Mouse (Mus musculus) gastrocnemius, adult 18-20 months (tissue): ENCODE results near the gene Msto1. TPM values are rescaled to one million over a fixed set of nuclear protein-coding genes. Genes with fewer than 3 reads are reported as not detected.
"Not testable (repeated sequence)": the region's sequence is repeated elsewhere in the genome, so short reads cannot be mapped to it uniquely, and the experiment has no call there.

Source experiments
- DNase-seq: peaks from one replicate; pipeline ENCODE4 v3.0.0; 2021; ENCODE audit warnings: low spot score
- total RNA-seq, 2 experiments: library from RNA; stranded (reverse); gene quantifications; 2 replicates each; pipeline ENCODE4 v1.2.3; 2021

Gene Msto1
- total RNA-seq, 2 experiments from 2014 or later, result 6.7 to 8.4 TPM

DNA sequence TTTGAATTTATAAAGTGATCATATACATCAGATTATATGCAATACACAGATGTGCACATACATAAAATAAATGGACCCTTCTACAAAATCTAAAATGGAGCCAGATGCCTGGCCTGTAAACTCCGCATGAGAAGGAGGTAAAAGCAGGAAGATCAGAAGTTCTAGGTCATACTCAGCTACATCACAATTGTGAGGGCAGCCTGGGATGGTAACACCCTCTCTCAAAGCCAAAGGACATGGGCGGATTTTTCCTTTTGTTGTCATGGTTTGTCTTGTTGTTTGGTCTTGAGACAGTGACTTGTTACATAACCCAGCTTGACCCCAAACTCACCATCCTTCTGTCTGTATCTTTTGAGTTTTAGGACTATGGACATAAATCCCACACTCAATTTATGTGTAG, 8.1 kb downstream of the Msto1 start:
- no peak for DNase-seq

DNA sequence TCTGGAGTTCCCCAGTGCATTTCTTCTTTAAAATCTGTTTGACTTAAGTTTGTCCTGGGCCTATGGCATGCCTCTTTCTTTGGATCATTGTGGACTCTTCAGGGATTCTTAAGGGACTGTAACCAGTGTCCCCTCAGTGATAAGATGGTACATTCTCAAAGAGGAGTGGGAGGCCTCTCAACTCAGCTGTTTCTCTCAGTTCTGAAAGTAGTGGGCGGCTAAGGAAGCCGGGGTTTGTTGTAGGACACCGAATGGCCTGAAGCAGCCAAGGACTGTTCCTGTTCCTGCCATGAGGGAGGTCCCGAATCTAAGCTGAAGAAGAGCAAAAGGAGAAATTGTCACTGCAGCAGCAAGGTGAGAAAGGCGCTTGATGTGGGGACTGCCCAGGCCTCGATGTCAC, 8.6 kb downstream of the Msto1 start:
- no peak for DNase-seq

DNA sequence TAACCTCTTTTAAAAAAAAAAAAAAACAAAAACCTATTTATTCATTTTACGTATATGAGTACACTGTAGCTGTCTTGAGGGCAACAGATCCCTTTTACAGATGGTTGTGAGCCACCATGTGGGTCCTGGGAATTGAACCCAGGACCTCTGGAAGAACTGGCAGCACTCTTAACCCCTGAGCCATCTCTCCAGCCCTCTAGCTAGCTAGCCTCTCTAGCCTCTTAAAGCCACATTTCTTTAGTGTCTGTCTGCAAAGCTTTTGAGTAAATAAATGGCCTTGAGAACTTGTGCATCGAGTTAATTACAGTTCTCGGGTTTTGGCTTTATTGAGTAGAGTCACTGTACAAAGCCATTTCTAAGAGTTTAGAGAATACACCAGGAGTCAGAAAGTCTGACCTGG, 9.0 kb downstream of the Msto1 start:
- no peak for DNase-seq

DNA sequence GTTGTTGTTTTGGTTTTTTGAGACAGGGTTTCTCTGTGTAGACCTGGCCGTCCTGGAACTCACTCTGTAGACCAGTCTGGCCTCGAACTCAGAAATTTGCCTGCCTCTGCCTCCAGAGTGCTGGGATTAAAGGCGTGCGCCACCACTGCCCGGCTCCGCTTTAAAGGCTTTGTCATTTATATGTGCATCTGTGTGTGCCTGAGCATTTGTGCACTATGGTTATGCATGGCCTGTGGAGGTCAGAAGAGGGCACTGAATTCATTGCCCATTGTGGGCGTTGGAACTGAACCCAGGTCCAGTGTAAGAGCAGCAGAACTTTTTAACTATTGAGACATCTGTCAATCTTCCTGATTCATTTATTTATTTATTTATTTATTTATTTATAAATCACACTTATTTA, 20.8 kb downstream of the Msto1 start:
- DNase-seq, result not testable (repeated sequence)

DNA sequence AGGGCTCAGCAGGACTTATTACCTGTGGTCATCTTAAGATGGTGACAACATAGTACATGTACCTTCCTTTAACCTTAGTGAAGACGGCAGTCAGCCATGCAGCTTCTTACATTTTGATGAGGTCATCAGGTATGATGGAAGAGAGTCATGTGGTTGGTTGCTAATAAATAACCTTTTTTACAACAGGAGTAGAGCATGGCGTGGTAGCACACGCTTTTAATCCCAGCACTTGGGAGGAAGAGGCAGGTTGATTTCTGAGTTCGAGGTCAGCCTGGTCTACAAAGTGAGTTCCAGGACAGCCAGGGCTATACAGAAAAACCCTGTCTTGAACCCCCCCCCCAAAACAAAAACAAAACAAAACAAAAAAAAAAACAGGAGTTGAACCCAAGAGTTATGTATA, 31.3 kb downstream of the Msto1 start:
- not testable (repeated sequence) for DNase-seq

DNA sequence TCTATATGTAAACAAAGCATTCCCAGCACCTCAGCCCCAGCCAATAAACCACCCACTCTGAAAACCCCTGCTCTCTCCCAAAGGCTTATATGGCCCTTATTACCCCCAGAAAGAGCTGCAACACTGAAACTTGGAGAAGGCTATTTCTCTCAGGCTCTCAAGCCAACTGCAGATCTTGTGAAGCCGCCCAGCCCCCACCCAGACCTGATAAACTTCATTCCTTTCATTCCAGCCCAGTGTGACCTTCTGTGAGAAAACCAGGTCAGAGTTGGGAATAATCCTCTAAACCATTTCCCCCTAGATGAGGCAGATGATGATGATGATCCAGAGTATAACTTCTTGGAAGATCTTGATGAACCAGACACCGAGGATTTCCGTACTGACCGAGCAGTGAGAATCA, 45.4 kb downstream of the Msto1 start:
- not testable (repeated sequence) for DNase-seq

DNA sequence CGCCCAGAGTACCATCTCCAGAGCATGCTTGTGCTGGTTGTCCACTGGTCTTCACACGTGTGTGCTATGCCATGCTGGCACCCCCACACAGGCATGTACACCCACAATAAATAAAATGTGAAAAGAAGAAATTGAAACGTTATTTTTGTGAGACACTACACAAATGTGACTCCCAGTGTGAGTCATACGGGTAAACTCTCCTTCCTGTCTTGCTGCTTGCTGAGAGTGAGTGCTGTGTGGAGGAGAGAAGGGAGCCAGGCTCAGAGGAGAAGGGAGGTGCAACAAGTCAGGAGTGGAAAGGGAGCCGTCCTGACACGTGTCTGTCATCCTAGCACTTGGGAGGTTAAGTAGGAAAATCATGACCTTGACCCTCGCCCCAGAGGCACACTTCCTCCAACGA, 46.6 kb downstream of the Msto1 start:
- DNase-seq, result not testable (repeated sequence)

DNA sequence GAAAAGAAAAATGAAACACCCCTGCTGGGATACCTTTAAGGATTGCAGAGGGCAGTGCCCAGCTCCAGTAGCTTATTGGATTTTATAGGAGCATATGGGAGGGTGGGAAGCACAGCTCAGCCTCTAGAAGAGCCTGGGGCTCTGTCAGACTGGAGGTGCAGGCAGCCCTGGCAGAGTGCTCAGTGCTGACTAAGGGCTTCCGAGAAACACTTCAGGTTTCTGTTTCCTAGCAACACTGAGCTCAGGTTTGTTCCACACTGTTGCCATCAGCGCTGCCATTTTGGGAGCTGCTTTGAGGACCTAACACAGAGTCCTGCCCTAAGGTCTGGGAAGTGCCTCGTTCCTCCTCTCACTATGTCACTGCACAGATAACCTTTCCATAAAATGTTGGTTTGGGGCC, 47.1 kb downstream of the Msto1 start:
- not testable (repeated sequence) for DNase-seq

DNA sequence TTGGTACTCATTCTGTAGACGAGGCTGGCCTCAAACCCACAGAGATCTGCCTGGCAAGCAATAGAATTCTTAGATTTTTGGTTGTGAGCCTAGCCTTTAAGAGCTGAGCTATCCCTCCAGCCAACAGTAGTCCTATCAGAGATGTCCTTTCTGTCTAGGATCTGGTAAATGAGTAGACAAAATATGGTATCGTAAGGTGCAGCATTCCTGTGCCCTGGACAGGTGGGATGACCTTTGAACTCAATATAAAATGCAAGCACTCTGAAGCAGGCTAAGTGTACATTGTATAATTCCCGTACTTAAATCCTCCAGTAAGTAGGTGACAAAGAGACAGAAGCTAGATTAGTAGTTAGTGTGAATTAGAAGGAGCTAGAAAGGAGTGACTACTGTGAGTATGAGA, 51.7 kb downstream of the Msto1 start:
- DNase-seq, result no peak

DNA sequence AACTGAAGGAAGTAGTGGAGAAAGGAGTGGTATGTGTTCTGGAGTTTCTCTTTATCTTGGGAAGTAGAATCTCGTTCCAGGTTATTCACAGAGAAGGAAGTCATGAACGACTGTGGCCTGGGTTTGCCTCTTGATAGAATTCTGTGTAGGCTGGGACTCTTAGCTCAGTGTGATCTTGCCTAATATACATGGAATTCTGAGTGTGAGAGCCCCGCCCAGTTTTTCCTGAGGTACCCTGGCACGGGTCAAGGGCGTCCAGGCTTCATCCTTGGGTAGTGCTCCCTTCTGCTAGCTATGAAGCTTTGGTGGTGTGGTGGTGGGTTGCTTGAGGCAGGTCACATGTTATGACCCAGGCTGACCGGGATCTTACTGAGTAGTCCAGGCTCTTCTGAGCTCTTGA, 58.0 kb downstream of the Msto1 start:
- no peak for DNase-seq

Other genes with a start within 250 kb of the Msto1 start
- 10 to 100 TPM; 18.7 to 23.4 TPM for gene Khdc4, start 228.2 kb downstream of the Msto1 start, total RNA-seq
- gene Rit1, start 197.2 kb downstream of the Msto1 start, total RNA-seq, result 10 to 100 TPM; 18.0 to 22.4 TPM
- 1 to 10 TPM; 3.7 to 4.6 TPM for gene Syt11, start 138.8 kb downstream of the Msto1 start, total RNA-seq
- gene Gon4l, start 78.8 kb downstream of the Msto1 start, total RNA-seq, result 10 to 100 TPM; 13.4 to 13.7 TPM
- gene Ash1l, start 36.6 kb upstream of the Msto1 start, total RNA-seq, result 10 to 100 TPM; 31.0 to 33.3 TPM
- gene Dap3, start 37.2 kb upstream of the Msto1 start, total RNA-seq, result 10 to 100 TPM; 64.8 to 74.2 TPM
- gene Rusc1, start 179.3 kb upstream of the Msto1 start, total RNA-seq, result 10 to 100 TPM; 15.4 to 20.2 TPM
- not detected for gene Gm43738, start 187.1 kb upstream of the Msto1 start, total RNA-seq
- 10 to 100 TPM; 27.2 to 27.8 TPM for gene Fdps, start 188.0 kb upstream of the Msto1 start, total RNA-seq
- gene Pklr, start 222.1 kb upstream of the Msto1 start, total RNA-seq, result not detected
- under 1 TPM; 0.14 to 0.26 TPM for gene Hcn3, start 246.2 kb upstream of the Msto1 start, total RNA-seq